Mouse (Mus musculus) ovary, postnatal 14 days (tissue): Measurements from ENCODE around the gene Tysnd1.

ENCODE experiments used
- DNase-seq: peaks from one replicate; pipeline ENCODE4 v3.0.0; 2022; ENCODE audit warnings: low spot score

Tysnd1 gene

GRCm38 (mm10) chr10:61694870-61695670, at the start of gene Tysnd1:
Gene Tysnd1 (plus strand): TSS chr10:61695514.
- peak; percentile 95 for DNase-seq

- DNase-seq = no peak
These were observed 48.8 kb upstream of the Tysnd1 start for GRCm38 (mm10) chr10:61646557-61646956.

- DNase-seq = peak; percentile 72
These were observed 47.3 kb upstream of the Tysnd1 start, which contains the start of gene Ppa1 for GRCm38 (mm10) chr10:61647790-61648736. Gene Ppa1 (plus strand): TSS chr10:61648552.

GRCm38 (mm10) chr10:61648737-61649645, 46.3 kb upstream of the Tysnd1 start:
- no peak for DNase-seq

GRCm38 (mm10) chr10:61654105-61654504, 41.2 kb upstream of the Tysnd1 start:
- DNase-seq = no peak

- no peak for DNase-seq
These were observed 40.6 kb upstream of the Tysnd1 start for GRCm38 (mm10) chr10:61654691-61655090.

GRCm38 (mm10) chr10:61655188-61655587, 40.1 kb upstream of the Tysnd1 start:
- DNase-seq = no peak

GRCm38 (mm10) chr10:61656928-61657882, 38.1 kb upstream of the Tysnd1 start:
- no peak for DNase-seq

- peak; percentile 48 for DNase-seq
These were observed 37.3 kb upstream of the Tysnd1 start for GRCm38 (mm10) chr10:61657985-61658384.

GRCm38 (mm10) chr10:61661887-61662286, 33.4 kb upstream of the Tysnd1 start:
- no peak for DNase-seq

GRCm38 (mm10) chr10:61662391-61662988, 32.8 kb upstream of the Tysnd1 start:
- no peak for DNase-seq

- DNase-seq = no peak
These were observed 30.2 kb upstream of the Tysnd1 start for GRCm38 (mm10) chr10:61665111-61665510.

GRCm38 (mm10) chr10:61665651-61666050, 29.7 kb upstream of the Tysnd1 start:
- DNase-seq = no peak

GRCm38 (mm10) chr10:61669289-61669688, 26.0 kb upstream of the Tysnd1 start:
- DNase-seq = no peak

- DNase-seq = no peak
These were observed 25.4 kb upstream of the Tysnd1 start for GRCm38 (mm10) chr10:61669896-61670295.

GRCm38 (mm10) chr10:61670758-61671157, 24.6 kb upstream of the Tysnd1 start:
- no peak for DNase-seq

GRCm38 (mm10) chr10:61675935-61676334, 19.4 kb upstream of the Tysnd1 start:
- no peak for DNase-seq

GRCm38 (mm10) chr10:61679545-61679944, 15.8 kb upstream of the Tysnd1 start:
- DNase-seq = no peak

GRCm38 (mm10) chr10:61680015-61680913, 15.1 kb upstream of the Tysnd1 start, which contains the start of gene Sar1a:
Gene Sar1a (plus strand): TSS chr10:61680299.
- peak; percentile 95 for DNase-seq
